Mouse (Mus musculus): ENCODE measurements at regions not wholly inside any gene's neighbourhood (a gene's known extent, or its start where the extent isn't known, plus 50 kb on each side); places are given as distances from the start of the nearest gene placed in this dataset.

GRCm38 (mm10) chr7:121239731-121240130 lies 151.9 kb upstream of the Hs3st2 start:
- WGBS (ENCODE audit: insufficient replicate concordance) = 67% methylated on average over 6 of the region's 6 CpGs
- H3K36me3 ChIP-seq (replicated peaks; ENCODE audit: insufficient read depth, low read length) = no peaks in the 10 kb centered on the region
- no peaks in the 10 kb centered on the region for H3K27me3 ChIP-seq (ENCODE audit: insufficient read depth, low read length)
- H3K4me3 ChIP-seq (ENCODE audit: low read depth, low read length) = no peak overlapping the region
- no peak overlapping the region for H3K27ac ChIP-seq (ENCODE audit: low read depth)
- no peak for DNase-seq
- no peaks in the 10 kb centered on the region for H3K9me3 ChIP-seq (ENCODE audit: low read length)
- H3K4me1 ChIP-seq (ENCODE audit: insufficient read depth) = no peaks in the 10 kb centered on the region
- no peak for ATAC-seq
- no peak overlapping the region for H3K9ac ChIP-seq (replicated peaks)
- TF ChIP-seq CTCF (IDR thresholded peaks at IDR 0.05; ENCODE audit: low read depth) (no peak), EP300 (IDR thresholded peaks at IDR 0.05; ENCODE audit: low read depth) (no peak)
- no peak overlapping the region for H3K4me2 ChIP-seq (ENCODE audit: low read depth, low read length)

DNA sequence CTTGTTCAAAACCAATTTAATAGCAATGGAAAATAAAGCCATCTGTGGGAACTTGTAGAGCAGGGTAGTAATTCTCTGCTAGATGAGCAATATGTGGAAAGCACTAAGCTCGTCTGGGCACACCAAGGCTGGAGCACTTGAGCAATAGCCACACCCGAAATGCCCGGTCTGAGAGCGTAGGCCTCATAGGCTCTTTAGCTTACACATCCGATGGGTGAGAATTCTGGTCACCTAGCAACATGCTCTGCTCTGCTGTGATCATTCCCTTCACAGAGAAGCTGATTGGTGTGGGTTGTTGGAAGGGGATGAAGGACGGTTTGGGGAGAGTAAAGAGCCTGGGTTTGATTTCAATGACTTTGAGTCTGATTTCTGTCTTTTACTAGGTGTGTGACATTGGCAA lies 143.8 kb upstream of the Hs3st2 start:
- Histone ChIP-seq H3K9me3 (ENCODE audit: low read length) (no peaks in the 10 kb centered on the region), H3K4me3 (ENCODE audit: low read depth, low read length) (no peak overlapping the region), H3K36me3 (replicated peaks; ENCODE audit: insufficient read depth, low read length) (no peaks in the 10 kb centered on the region), H3K9ac (replicated peaks) (no peak overlapping the region), H3K4me1 (ENCODE audit: insufficient read depth) (no peaks in the 10 kb centered on the region), H3K27me3 (ENCODE audit: insufficient read depth, low read length) (no peaks in the 10 kb centered on the region), H3K27ac (ENCODE audit: low read depth) (no peak overlapping the region), H3K4me2 (ENCODE audit: low read depth, low read length) (no peak overlapping the region)
- DNase-seq = no peak
- no peak for ATAC-seq
- 72% methylated on average over 6 of the region's 6 CpGs for WGBS (ENCODE audit: insufficient replicate concordance)
- TF ChIP-seq EP300 (IDR thresholded peaks at IDR 0.05; ENCODE audit: low read depth) (no peak), CTCF (IDR thresholded peaks at IDR 0.05; ENCODE audit: low read depth) (no peak)

DNA sequence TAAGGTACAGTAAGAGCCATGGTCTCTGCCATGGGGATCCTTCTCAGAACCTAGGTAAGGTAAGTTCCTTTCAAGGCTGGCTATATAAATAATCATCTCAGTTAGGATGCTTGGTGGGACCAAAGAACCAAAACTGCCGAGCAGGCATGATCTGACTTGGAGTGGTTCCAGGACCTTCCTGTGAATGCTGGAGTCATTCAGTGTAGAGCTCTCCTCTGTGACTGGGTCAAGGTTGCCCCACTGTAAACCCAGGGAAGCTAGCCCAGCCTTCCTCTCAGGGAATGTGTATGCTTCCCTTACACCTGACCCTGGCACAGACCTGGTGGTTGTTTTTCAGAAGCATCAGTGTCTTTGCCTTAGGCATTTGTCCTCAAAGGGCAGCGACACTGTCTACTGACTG lies 134.2 kb upstream of the Hs3st2 start:
- ATAC-seq = no peak
- 72% methylated on average over 2 of the region's 2 CpGs for WGBS (ENCODE audit: insufficient replicate concordance)
- Histone ChIP-seq H3K36me3 (replicated peaks; ENCODE audit: insufficient read depth, low read length) (no peaks in the 10 kb centered on the region), H3K4me1 (ENCODE audit: insufficient read depth) (no peaks in the 10 kb centered on the region), H3K4me2 (ENCODE audit: low read depth, low read length) (no peak overlapping the region), H3K9me3 (ENCODE audit: low read length) (no peaks in the 10 kb centered on the region), H3K9ac (replicated peaks) (no peak overlapping the region), H3K27me3 (ENCODE audit: insufficient read depth, low read length) (no peaks in the 10 kb centered on the region), H3K4me3 (ENCODE audit: low read depth, low read length) (no peak overlapping the region), H3K27ac (ENCODE audit: low read depth) (no peak overlapping the region)
- DNase-seq = no peak
- no peak for TF ChIP-seq EP300 (IDR thresholded peaks at IDR 0.05; ENCODE audit: low read depth)

GRCm38 (mm10) chr7:121258826-121259496 lies 132.7 kb upstream of the Hs3st2 start:
- Histone ChIP-seq H3K4me3 (ENCODE audit: low read depth, low read length) (no peak overlapping the region), H3K27me3 (ENCODE audit: insufficient read depth, low read length) (no peaks in the 10 kb centered on the region), H3K9me3 (ENCODE audit: low read length) (no peaks in the 10 kb centered on the region), H3K4me1 (ENCODE audit: insufficient read depth) (no peaks in the 10 kb centered on the region), H3K27ac (ENCODE audit: low read depth) (no peak overlapping the region), H3K9ac (replicated peaks) (no peak overlapping the region), H3K36me3 (replicated peaks; ENCODE audit: insufficient read depth, low read length) (no peaks in the 10 kb centered on the region), H3K4me2 (ENCODE audit: low read depth, low read length) (no peak overlapping the region)
- ATAC-seq (no peak), DNase-seq (peak; percentile 28)
- WGBS (ENCODE audit: insufficient replicate concordance) = 45% methylated on average over 12 of the region's 12 CpGs
- TF ChIP-seq CTCF (IDR thresholded peaks at IDR 0.05; ENCODE audit: low read depth) = peak; percentile 87
- TF ChIP-seq EP300 (IDR thresholded peaks at IDR 0.05; ENCODE audit: low read depth) = no peak

- Histone ChIP-seq H3K4me1 (ENCODE audit: insufficient read depth) (no peaks in the 10 kb centered on the region), H3K9me3 (ENCODE audit: low read length) (no peaks in the 10 kb centered on the region), H3K4me3 (ENCODE audit: low read depth, low read length) (no peak overlapping the region), H3K36me3 (replicated peaks; ENCODE audit: insufficient read depth, low read length) (no peaks in the 10 kb centered on the region), H3K4me2 (ENCODE audit: low read depth, low read length) (no peak overlapping the region), H3K9ac (replicated peaks) (no peak overlapping the region), H3K27ac (ENCODE audit: low read depth) (no peak overlapping the region), H3K27me3 (ENCODE audit: insufficient read depth, low read length) (no peaks in the 10 kb centered on the region)
- ATAC-seq (no peak), DNase-seq (no peak)
- 86% methylated on average over 21 of the region's 21 CpGs for WGBS (ENCODE audit: insufficient replicate concordance)
- no peak for TF ChIP-seq CTCF (IDR thresholded peaks at IDR 0.05; ENCODE audit: low read depth)
- no peak for TF ChIP-seq EP300 (IDR thresholded peaks at IDR 0.05; ENCODE audit: low read depth)
These were observed 132.1 kb upstream of the Hs3st2 start for GRCm38 (mm10) chr7:121259497-121260009.

DNA sequence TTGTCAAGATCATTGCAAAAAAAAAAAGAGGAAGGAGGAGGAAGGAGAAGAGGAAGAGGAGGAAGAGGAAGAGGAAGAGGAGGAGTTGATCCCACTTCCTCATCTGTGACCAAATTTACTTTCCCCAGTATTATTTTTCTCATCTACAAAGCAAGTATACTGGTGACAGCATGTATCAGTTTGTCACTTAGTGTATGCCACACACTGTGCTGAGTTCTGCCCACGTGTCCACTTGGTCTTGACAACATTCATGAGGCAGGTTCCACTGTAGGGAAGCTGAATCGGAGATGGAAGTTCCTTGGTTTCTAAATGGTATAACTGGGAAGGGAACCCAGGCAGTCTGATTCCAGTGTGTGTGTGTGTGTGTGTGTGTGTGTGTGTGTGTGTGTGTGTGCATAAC lies 122.3 kb upstream of the Hs3st2 start:
- TF ChIP-seq EP300 (IDR thresholded peaks at IDR 0.05; ENCODE audit: low read depth) (no peak), CTCF (IDR thresholded peaks at IDR 0.05; ENCODE audit: low read depth) (no peak)
- H3K36me3 ChIP-seq (replicated peaks; ENCODE audit: insufficient read depth, low read length) = no peaks in the 10 kb centered on the region
- no peak overlapping the region for H3K4me3 ChIP-seq (ENCODE audit: low read depth, low read length)
- H3K4me2 ChIP-seq (ENCODE audit: low read depth, low read length) = no peak overlapping the region
- 70% methylated on average over 2 of the region's 2 CpGs for WGBS (ENCODE audit: insufficient replicate concordance)
- no peak overlapping the region for H3K27ac ChIP-seq (ENCODE audit: low read depth)
- H3K9ac ChIP-seq (replicated peaks) = no peak overlapping the region
- ATAC-seq (no peak), DNase-seq (no peak)
- H3K4me1 ChIP-seq (ENCODE audit: insufficient read depth) = no peaks in the 10 kb centered on the region
- H3K9me3 ChIP-seq (ENCODE audit: low read length) = no peaks in the 10 kb centered on the region
- no peaks in the 10 kb centered on the region for H3K27me3 ChIP-seq (ENCODE audit: insufficient read depth, low read length)

Data from liver, postnatal 0 days (tissue).